Mouse (Mus musculus): ENCODE data around the gene Prdx3. TPM values are rescaled to one million over a fixed set of nuclear protein-coding genes. Genes with fewer than 3 reads are reported as not detected.
A peak's percentile ranks its signal among the peaks of the same experiment; 100 is the strongest.
"Not testable (repeated sequence)": the region's sequence is repeated elsewhere in the genome, so short reads cannot be mapped to it uniquely, and the experiment has no call there.

Gene Prdx3
- polyA plus RNA-seq, 1 experiment, result 36.2 TPM

DNA sequence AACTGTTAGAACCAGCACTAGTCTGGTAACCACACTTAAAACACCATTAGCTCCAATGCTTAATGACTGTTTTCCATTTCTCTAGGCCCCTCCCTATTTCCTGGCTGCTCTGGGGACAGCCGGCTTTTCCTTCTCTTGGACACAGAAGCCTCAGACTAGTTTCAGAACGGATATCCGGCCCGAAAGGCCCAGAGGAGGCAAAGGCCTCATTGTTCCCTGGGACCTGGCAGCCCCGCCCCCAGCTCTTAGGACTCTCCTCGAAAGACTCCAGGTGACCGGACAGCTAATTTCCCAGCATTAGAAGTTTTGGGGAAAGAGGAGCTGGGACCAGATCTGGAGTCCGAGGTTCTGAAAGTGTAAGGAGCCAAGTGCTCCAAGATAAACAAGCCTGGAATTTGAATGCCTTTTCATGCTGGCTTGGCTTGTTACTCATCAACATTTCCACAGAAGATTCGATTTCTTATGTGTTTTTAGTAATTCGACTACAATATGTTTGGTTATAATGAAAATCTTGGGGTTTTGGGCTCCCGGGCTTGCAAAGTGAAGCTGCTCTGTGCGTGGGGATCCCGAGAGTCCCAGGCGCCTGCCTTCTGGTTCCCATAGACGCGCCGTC, 14.9 kb upstream of the Prdx3 start:
- Histone ChIP-seq H3K36me3 (ENCODE audit: control insufficient read depth, insufficient read depth, low read length) (no peaks in the 10 kb centered on the region), H3K4me3 (ENCODE audit: control insufficient read depth, low read depth, low read length) (peak overlapping the region; percentile 89), H3K4me1 (ENCODE audit: control insufficient read depth, insufficient read depth, low read length) (peaks cover 8% of the 10 kb centered on the region), H3K27ac (ENCODE audit: control insufficient read depth, insufficient read depth, low read depth, low read length) (peak overlapping the region; percentile 30), H3K27me3 (ENCODE audit: control insufficient read depth, insufficient read depth, low read length) (no peaks in the 10 kb centered on the region)
- no peak for TF ChIP-seq CTCF (IDR thresholded peaks at IDR 0.05; ENCODE audit: control insufficient read depth, insufficient read depth, insufficient replicate concordance, low read depth, low read length)
- TF ChIP-seq POLR2A (IDR thresholded peaks at IDR 0.05; ENCODE audit: control insufficient read depth, low read depth, low read length), result no peak

DNA sequence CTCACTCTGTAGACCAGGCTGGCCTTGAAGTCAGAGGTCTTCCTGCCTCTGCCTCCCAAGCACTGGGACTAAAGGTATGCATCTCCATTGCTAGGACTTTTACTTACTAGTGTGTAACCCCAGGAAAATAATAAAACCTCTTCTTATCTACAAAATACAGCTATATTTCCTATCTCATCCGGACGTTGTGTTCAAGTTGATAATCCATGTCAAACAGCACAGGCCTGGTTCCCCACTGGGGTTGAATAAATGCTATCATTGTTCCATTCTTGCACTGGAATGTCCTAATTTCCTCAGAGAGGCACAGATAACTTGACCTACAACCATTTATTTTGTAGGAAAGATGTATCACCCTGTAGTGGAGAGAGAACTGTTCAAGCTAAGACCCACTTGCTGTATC, 13.3 kb upstream of the Prdx3 start:
- H3K36me3 ChIP-seq (ENCODE audit: control insufficient read depth, insufficient read depth, low read length), result no peaks in the 10 kb centered on the region
- TF ChIP-seq POLR2A (IDR thresholded peaks at IDR 0.05; ENCODE audit: control insufficient read depth, low read depth, low read length) (no peak), CTCF (IDR thresholded peaks at IDR 0.05; ENCODE audit: control insufficient read depth, insufficient read depth, insufficient replicate concordance, low read depth, low read length) (no peak)
- no peak overlapping the region for H3K27ac ChIP-seq (ENCODE audit: control insufficient read depth, insufficient read depth, low read depth, low read length)
- no peak overlapping the region for H3K4me3 ChIP-seq (ENCODE audit: control insufficient read depth, low read depth, low read length)
- H3K4me1 ChIP-seq (ENCODE audit: control insufficient read depth, insufficient read depth, low read length), result peaks cover 8% of the 10 kb centered on the region
- H3K27me3 ChIP-seq (ENCODE audit: control insufficient read depth, insufficient read depth, low read length), result no peaks in the 10 kb centered on the region

DNA sequence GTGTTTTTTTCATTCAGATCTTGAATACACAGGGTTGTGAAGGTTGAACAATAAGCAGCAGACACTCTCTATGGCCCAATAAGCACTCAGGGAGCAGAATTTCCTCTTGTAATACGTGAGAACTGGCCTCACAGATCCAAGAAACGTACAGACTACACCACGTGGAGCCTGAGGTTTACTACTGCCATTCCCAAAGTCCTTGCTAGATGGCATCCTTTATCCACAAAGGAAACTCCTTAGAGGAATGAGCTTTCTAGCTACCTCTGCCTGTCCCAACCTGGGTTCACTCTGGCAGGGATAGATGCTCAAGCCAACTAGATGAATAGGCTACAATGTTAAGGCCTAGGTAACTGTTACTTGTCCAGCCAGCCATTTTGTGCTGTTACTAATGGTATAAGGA, 8.8 kb upstream of the Prdx3 start:
- Histone ChIP-seq H3K36me3 (ENCODE audit: control insufficient read depth, insufficient read depth, low read length) (no peaks in the 10 kb centered on the region), H3K27me3 (ENCODE audit: control insufficient read depth, insufficient read depth, low read length) (no peaks in the 10 kb centered on the region), H3K4me3 (ENCODE audit: control insufficient read depth, low read depth, low read length) (no peak overlapping the region), H3K4me1 (ENCODE audit: control insufficient read depth, insufficient read depth, low read length) (no peaks in the 10 kb centered on the region), H3K27ac (ENCODE audit: control insufficient read depth, insufficient read depth, low read depth, low read length) (no peak overlapping the region)
- no peak for TF ChIP-seq CTCF (IDR thresholded peaks at IDR 0.05; ENCODE audit: control insufficient read depth, insufficient read depth, insufficient replicate concordance, low read depth, low read length)
- no peak for TF ChIP-seq POLR2A (IDR thresholded peaks at IDR 0.05; ENCODE audit: control insufficient read depth, low read depth, low read length)

DNA sequence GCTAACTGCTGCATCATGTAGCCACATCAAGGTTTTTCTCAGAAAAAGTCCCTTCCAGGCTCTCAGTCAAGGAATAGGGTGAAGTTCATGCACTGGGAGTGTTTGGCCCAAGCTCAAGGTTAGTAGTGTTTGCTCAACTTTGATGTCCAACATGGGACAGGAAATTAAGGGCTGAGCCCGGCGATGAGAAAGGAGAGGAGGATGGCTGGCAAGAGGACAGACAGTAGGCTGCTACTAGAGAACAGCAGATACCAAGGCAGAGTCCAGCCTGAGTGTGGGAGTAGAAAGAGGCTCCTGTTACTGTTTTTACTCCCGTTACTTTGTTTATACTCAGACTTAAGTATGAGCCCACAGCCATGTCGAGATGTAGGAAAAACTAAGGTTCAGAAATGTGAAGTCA, 855 bp downstream of the Prdx3 start:
- Histone ChIP-seq H3K4me1 (ENCODE audit: control insufficient read depth, insufficient read depth, low read length) (peaks cover 4% of the 10 kb centered on the region), H3K36me3 (ENCODE audit: control insufficient read depth, insufficient read depth, low read length) (no peaks in the 10 kb centered on the region), H3K27me3 (ENCODE audit: control insufficient read depth, insufficient read depth, low read length) (no peaks in the 10 kb centered on the region), H3K27ac (ENCODE audit: control insufficient read depth, insufficient read depth, low read depth, low read length) (peak overlapping the region; percentile 89), H3K4me3 (ENCODE audit: control insufficient read depth, low read depth, low read length) (peak overlapping the region; percentile 97)
- no peak for TF ChIP-seq POLR2A (IDR thresholded peaks at IDR 0.05; ENCODE audit: control insufficient read depth, low read depth, low read length)
- TF ChIP-seq CTCF (IDR thresholded peaks at IDR 0.05; ENCODE audit: control insufficient read depth, insufficient read depth, insufficient replicate concordance, low read depth, low read length), result no peak

DNA sequence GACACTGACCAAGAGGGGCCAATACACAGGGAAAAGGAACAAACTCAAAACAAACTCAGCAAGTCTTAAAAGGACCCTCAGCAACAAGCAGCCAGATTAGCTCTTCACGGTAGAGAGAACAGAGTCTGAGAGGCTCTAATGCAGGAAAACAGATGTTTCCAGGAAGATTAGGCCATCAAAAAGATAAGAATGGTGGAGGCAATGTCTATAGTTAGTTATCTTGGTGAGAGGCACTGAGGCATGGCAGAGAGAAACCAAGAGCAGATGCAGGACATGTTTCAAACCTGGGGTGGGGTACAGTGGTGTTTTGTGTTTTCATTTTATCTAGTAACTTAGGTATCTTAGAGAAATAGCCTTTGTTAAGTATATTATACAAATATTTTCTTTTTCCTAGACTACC, 2.1 kb downstream of the Prdx3 start:
- Histone ChIP-seq H3K4me3 (ENCODE audit: control insufficient read depth, low read depth, low read length) (no peak overlapping the region), H3K27ac (ENCODE audit: control insufficient read depth, insufficient read depth, low read depth, low read length) (no peak overlapping the region), H3K27me3 (ENCODE audit: control insufficient read depth, insufficient read depth, low read length) (no peaks in the 10 kb centered on the region), H3K36me3 (ENCODE audit: control insufficient read depth, insufficient read depth, low read length) (no peaks in the 10 kb centered on the region), H3K4me1 (ENCODE audit: control insufficient read depth, insufficient read depth, low read length) (peaks cover 4% of the 10 kb centered on the region)
- TF ChIP-seq POLR2A (IDR thresholded peaks at IDR 0.05; ENCODE audit: control insufficient read depth, low read depth, low read length), result no peak
- TF ChIP-seq CTCF (IDR thresholded peaks at IDR 0.05; ENCODE audit: control insufficient read depth, insufficient read depth, insufficient replicate concordance, low read depth, low read length), result no peak

DNA sequence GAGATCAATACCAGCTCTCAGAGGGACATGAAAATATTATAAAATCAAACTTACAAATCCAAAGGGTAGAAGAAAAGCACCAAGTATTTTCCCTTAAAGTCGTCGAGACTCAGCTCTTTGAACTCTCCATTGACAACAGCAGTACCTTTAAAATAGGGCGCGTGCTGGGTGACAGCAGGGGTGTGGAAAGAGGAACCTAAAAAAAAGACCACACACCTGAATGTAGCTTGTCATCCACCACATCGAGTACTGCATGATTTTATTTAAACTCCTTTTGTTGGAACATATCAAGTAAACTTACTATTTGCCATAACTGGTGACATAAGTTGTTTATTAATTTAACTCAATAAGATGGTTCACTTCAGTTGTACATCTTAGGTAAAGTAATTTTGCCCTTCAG, 3.0 kb downstream of the Prdx3 start:
- no peaks in the 10 kb centered on the region for H3K36me3 ChIP-seq (ENCODE audit: control insufficient read depth, insufficient read depth, low read length)
- no peak overlapping the region for H3K27ac ChIP-seq (ENCODE audit: control insufficient read depth, insufficient read depth, low read depth, low read length)
- peaks cover 4% of the 10 kb centered on the region for H3K4me1 ChIP-seq (ENCODE audit: control insufficient read depth, insufficient read depth, low read length)
- no peak for TF ChIP-seq POLR2A (IDR thresholded peaks at IDR 0.05; ENCODE audit: control insufficient read depth, low read depth, low read length)
- TF ChIP-seq CTCF (IDR thresholded peaks at IDR 0.05; ENCODE audit: control insufficient read depth, insufficient read depth, insufficient replicate concordance, low read depth, low read length), result no peak
- no peak overlapping the region for H3K4me3 ChIP-seq (ENCODE audit: control insufficient read depth, low read depth, low read length)
- H3K27me3 ChIP-seq (ENCODE audit: control insufficient read depth, insufficient read depth, low read length), result no peaks in the 10 kb centered on the region

DNA sequence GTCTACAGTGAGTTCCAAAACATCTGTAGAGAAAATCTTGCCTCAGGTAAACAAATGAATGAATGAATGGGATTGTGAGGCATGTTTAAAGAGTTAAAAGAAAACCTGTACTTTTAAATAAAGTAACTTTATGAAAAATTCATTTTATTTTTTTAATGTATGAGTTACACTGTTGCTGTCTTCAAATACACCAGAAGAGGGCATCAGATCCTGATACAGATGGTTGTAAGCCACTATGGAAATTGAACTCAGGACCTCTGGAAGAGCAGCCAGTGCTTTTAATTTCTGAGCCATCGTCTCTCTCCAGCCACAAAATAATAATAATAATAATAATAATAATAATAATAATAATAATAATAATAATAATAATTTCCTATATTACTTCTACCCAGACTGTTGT, 3.9 kb downstream of the Prdx3 start:
- TF ChIP-seq CTCF (IDR thresholded peaks at IDR 0.05; ENCODE audit: control insufficient read depth, insufficient read depth, insufficient replicate concordance, low read depth, low read length) (no peak), POLR2A (IDR thresholded peaks at IDR 0.05; ENCODE audit: control insufficient read depth, low read depth, low read length) (no peak)
- H3K4me3 ChIP-seq (ENCODE audit: control insufficient read depth, low read depth, low read length), result no peak overlapping the region
- no peaks in the 10 kb centered on the region for H3K36me3 ChIP-seq (ENCODE audit: control insufficient read depth, insufficient read depth, low read length)
- no peaks in the 10 kb centered on the region for H3K27me3 ChIP-seq (ENCODE audit: control insufficient read depth, insufficient read depth, low read length)
- H3K27ac ChIP-seq (ENCODE audit: control insufficient read depth, insufficient read depth, low read depth, low read length), result no peak overlapping the region
- H3K4me1 ChIP-seq (ENCODE audit: control insufficient read depth, insufficient read depth, low read length), result peaks cover 4% of the 10 kb centered on the region

DNA sequence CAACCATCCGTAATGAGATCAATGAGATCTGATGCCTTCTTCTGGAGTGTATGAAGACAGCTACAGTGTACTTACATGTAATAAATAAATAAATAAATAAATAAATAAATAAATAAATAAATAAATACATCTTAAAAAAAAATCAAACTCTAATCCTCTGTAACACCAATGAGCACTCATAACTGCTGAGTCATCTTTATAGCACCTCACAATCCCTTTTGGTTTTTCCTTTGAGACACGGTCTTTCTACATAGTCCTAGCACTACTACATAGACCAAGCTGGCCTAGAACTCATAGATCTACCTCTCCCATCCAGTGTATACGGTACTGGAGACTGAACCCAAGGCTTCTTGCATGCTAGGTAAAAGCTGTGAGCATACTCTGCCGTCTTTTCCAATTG, 8.2 kb downstream of the Prdx3 start:
- not testable (repeated sequence) for H3K4me1 ChIP-seq (ENCODE audit: control insufficient read depth, insufficient read depth, low read length); H3K36me3 ChIP-seq (ENCODE audit: control insufficient read depth, insufficient read depth, low read length); H3K27ac ChIP-seq (ENCODE audit: control insufficient read depth, insufficient read depth, low read depth, low read length); H3K4me3 ChIP-seq (ENCODE audit: control insufficient read depth, low read depth, low read length); H3K27me3 ChIP-seq (ENCODE audit: control insufficient read depth, insufficient read depth, low read length)
